In genomic region chr1:192812290-192812689, GRCm38 (mm10) we compare ENCODE assay signal across 23 mouse cellular contexts. TPM values are rescaled to one million over a fixed set of nuclear protein-coding genes. Genes with fewer than 3 reads are reported as not detected.
DNase-seq lines count a peak whose midpoint lies in the region; ATAC-seq and TF ChIP-seq lines count a peak whose summit lies in the region.
"Had no signal": no experiment of that assay in that cellular context is flagged by ENCODE, and none has a peak within 500 bp of the region (broad histone marks: within the 10 kb centered on the region; RNA-seq: fewer than 3 reads in every experiment).

No protein-coding gene starts in this region.

- ATAC-seq in heart, embryonic 16.5 days (replicated peaks; ENCODE audit: extremely low read depth, insufficient read depth, low FRiP score): peak; percentile 60; the same call in 1 of the 2 replicates
- no peak for ATAC-seq in lung, embryonic 14.5 days (ENCODE audit: insufficient read depth)
- peak; percentile 55 for ATAC-seq in intestine, embryonic 15.5 days
- no peak for ATAC-seq in stomach, embryonic 15.5 days (ENCODE audit: insufficient read depth, low FRiP score, low read depth)
- ATAC-seq: forebrain, embryonic 16.5 days; midbrain, embryonic 15.5 days had no signal

- no peaks in the 10 kb centered on the region for H3K27me3 ChIP-seq in heart, embryonic 16.5 days (ENCODE audit: control insufficient read depth, insufficient read depth, low read length)
- no peaks in the 10 kb centered on the region for H3K27me3 ChIP-seq in lung, embryonic 14.5 days (ENCODE audit: insufficient read depth, low read length)
- H3K27me3 ChIP-seq in intestine, embryonic 15.5 days (replicated peaks): no peaks in the 10 kb centered on the region
- H3K27me3 ChIP-seq in stomach, embryonic 15.5 days (replicated peaks): no peaks in the 10 kb centered on the region
- H3K27me3 ChIP-seq: embryonic facial prominence, embryonic 12.5 days; hindbrain, embryonic 13.5 days; lung, embryonic 15.5 days; midbrain, embryonic 15.5 days; neural tube, embryonic 12.5 days had no signal

- no peaks in the 10 kb centered on the region for H3K36me3 ChIP-seq in heart, embryonic 16.5 days (ENCODE audit: control insufficient read depth, insufficient read depth)
- no peaks in the 10 kb centered on the region for H3K36me3 ChIP-seq in lung, embryonic 14.5 days (ENCODE audit: insufficient read depth)
- no peaks in the 10 kb centered on the region for H3K36me3 ChIP-seq in intestine, embryonic 15.5 days
- H3K36me3 ChIP-seq in stomach, embryonic 15.5 days: no peaks in the 10 kb centered on the region
- H3K36me3 ChIP-seq: embryonic facial prominence, embryonic 12.5 days; hindbrain, embryonic 13.5 days; lung, embryonic 15.5 days; midbrain, embryonic 15.5 days; neural tube, embryonic 12.5 days had no signal

- WGBS in heart, embryonic 16.5 days: 62% methylated on average over 5 of the region's 5 CpGs
- whole genome bisulfite sequencing in lung, embryonic 14.5 days: 47% methylated on average over 5 of the region's 5 CpGs
- WGBS in intestine, embryonic 15.5 days: 73% methylated on average over 5 of the region's 5 CpGs
- WGBS in stomach, embryonic 15.5 days: 53% methylated on average over 5 of the region's 5 CpGs

- DNase-seq in heart, adult 11 months: no peak
- peak; percentile 64 for DNase-seq in lung, embryonic 14.5 days
- no peak for DNase-seq in lung, adult 18-20 months
- DNase-seq in spleen, postnatal 10 days (ENCODE audit: low spot score in 2 of 2): no peak
- DNase-seq: adrenal gland, adult 8-10 months; cerebellum, adult 11-12 months; cerebellum, postnatal 10 days; gastrocnemius, postnatal 14 days; heart, adult 18-20 months; heart, postnatal 10 days; retina, postnatal 1 day; right cerebral cortex, postnatal 25 days had no signal

- no peak overlapping the region for H3K4me2 ChIP-seq in heart, embryonic 16.5 days (ENCODE audit: low read depth, low read length)
- no peak overlapping the region for H3K4me2 ChIP-seq in lung, embryonic 14.5 days
- H3K4me2 ChIP-seq in intestine, embryonic 15.5 days (replicated peaks): no peak overlapping the region
- no peak overlapping the region for H3K4me2 ChIP-seq in stomach, embryonic 15.5 days
- H3K4me2 ChIP-seq: embryonic facial prominence, embryonic 12.5 days; hindbrain, embryonic 13.5 days; liver, embryonic 11.5 days; lung, embryonic 15.5 days; midbrain, embryonic 15.5 days; neural tube, embryonic 12.5 days had no signal

- no peaks in the 10 kb centered on the region for H3K9me3 ChIP-seq in heart, embryonic 16.5 days (replicated peaks; ENCODE audit: control insufficient read depth, low read length)
- no peaks in the 10 kb centered on the region for H3K9me3 ChIP-seq in lung, embryonic 14.5 days (ENCODE audit: low read depth, low read length)
- no peaks in the 10 kb centered on the region for H3K9me3 ChIP-seq in intestine, embryonic 15.5 days
- no peaks in the 10 kb centered on the region for H3K9me3 ChIP-seq in stomach, embryonic 15.5 days
- H3K9me3 ChIP-seq: embryonic facial prominence, embryonic 12.5 days; hindbrain, embryonic 13.5 days; lung, embryonic 15.5 days; midbrain, embryonic 15.5 days; neural tube, embryonic 12.5 days had no signal

- H3K27ac ChIP-seq in heart, embryonic 16.5 days (ENCODE audit: low read length): peak overlapping the region; percentile 47
- H3K27ac ChIP-seq in lung, embryonic 14.5 days (ENCODE audit: low read depth): peak overlapping the region; percentile 12; the same call in 1 of the 2 replicates
- H3K27ac ChIP-seq in intestine, embryonic 15.5 days: no peak overlapping the region
- peak overlapping the region; percentile 35; the same call in 1 of the 2 replicates for H3K27ac ChIP-seq in stomach, embryonic 15.5 days
- H3K27ac ChIP-seq: embryonic facial prominence, embryonic 12.5 days; hindbrain, embryonic 13.5 days; lung, embryonic 15.5 days; macrophage; midbrain, embryonic 15.5 days; neural tube, embryonic 12.5 days had no signal

- no peak overlapping the region for H3K9ac ChIP-seq in heart, embryonic 16.5 days (ENCODE audit: low read length)
- H3K9ac ChIP-seq in lung, embryonic 14.5 days: no peak overlapping the region
- no peak overlapping the region for H3K9ac ChIP-seq in intestine, embryonic 15.5 days
- H3K9ac ChIP-seq in stomach, embryonic 15.5 days: no peak overlapping the region
- H3K9ac ChIP-seq: embryonic facial prominence, embryonic 12.5 days; hindbrain, embryonic 13.5 days; lung, embryonic 15.5 days; midbrain, embryonic 15.5 days; neural tube, embryonic 12.5 days had no signal

- peaks cover 4% of the 10 kb centered on the region; the same call in 1 of the 2 replicates for H3K4me1 ChIP-seq in heart, embryonic 16.5 days (ENCODE audit: control insufficient read depth, insufficient read depth, low read length)
- H3K4me1 ChIP-seq in lung, embryonic 14.5 days (ENCODE audit: insufficient read depth): peaks cover 7% of the 10 kb centered on the region
- peaks cover 10% of the 10 kb centered on the region for H3K4me1 ChIP-seq in intestine, embryonic 15.5 days (replicated peaks)
- H3K4me1 ChIP-seq in stomach, embryonic 15.5 days: peaks cover 18% of the 10 kb centered on the region
- H3K4me1 ChIP-seq: midbrain, embryonic 15.5 days; neural tube, embryonic 12.5 days had no signal

- no peak overlapping the region for H3K4me3 ChIP-seq in heart, embryonic 16.5 days (ENCODE audit: low read length)
- H3K4me3 ChIP-seq in lung, embryonic 14.5 days (ENCODE audit: low read depth, low read length): no peak overlapping the region
- no peak overlapping the region for H3K4me3 ChIP-seq in intestine, embryonic 15.5 days (replicated peaks)
- H3K4me3 ChIP-seq in stomach, embryonic 15.5 days (replicated peaks): no peak overlapping the region
- H3K4me3 ChIP-seq: embryonic facial prominence, embryonic 12.5 days; hindbrain, embryonic 13.5 days; lung, embryonic 15.5 days; midbrain, embryonic 15.5 days; neural tube, embryonic 12.5 days had no signal

- TF ChIP-seq CTCF in lung, embryonic 14.5 days (IDR thresholded peaks at IDR 0.05; ENCODE audit: low read depth): no peak

RNA-seq across cellular contexts. Expression of gene Hhat, which starts 41.3 kb away (rescaled TPM):
- polyA plus RNA-seq in heart, embryonic 16.5 days (2015; fragmentation: Nextera tagmentation; extraction: Ambion mirVana): 5.6 and 6.7 TPM in 2 replicates
- polyA plus RNA-seq in lung, embryonic 14.5 days (2014; fragmentation: Nextera tagmentation; extraction: Ambion mirVana): 12.8 and 12.9 TPM in 2 replicates
- 9.2 and 9.7 TPM in 2 replicates for polyA plus RNA-seq in intestine, embryonic 15.5 days (2015; fragmentation: Nextera tagmentation; extraction: Ambion mirVana)
- polyA plus RNA-seq in stomach, embryonic 15.5 days (2015; fragmentation: Nextera tagmentation; extraction: Ambion mirVana): 8.7 and 9.7 TPM in 2 replicates

RNA-seq across cellular contexts. Expression of gene Sertad4, which starts 43.3 kb away (rescaled TPM):
- polyA plus RNA-seq in heart, embryonic 16.5 days (2015; fragmentation: Nextera tagmentation; extraction: Ambion mirVana): 9.4 and 11.5 TPM in 2 replicates
- polyA plus RNA-seq in lung, embryonic 14.5 days (2014; fragmentation: Nextera tagmentation; extraction: Ambion mirVana): 22.8 and 23.5 TPM in 2 replicates
- 12.8 and 14.2 TPM in 2 replicates for polyA plus RNA-seq in intestine, embryonic 15.5 days (2015; fragmentation: Nextera tagmentation; extraction: Ambion mirVana)
- polyA plus RNA-seq in stomach, embryonic 15.5 days (2015; fragmentation: Nextera tagmentation; extraction: Ambion mirVana): 18.4 and 19.3 TPM in 2 replicates
- polyA plus RNA-seq: macrophage had no signal

Comparison
In these comparisons a context has a peak if more than half of its experiments do, and no peak if none do; other contexts are left out.
1. ATAC-seq: peak in heart, embryonic 16.5 days (single experiment) and intestine, embryonic 15.5 days (single experiment); none in lung, embryonic 14.5 days (single experiment) and stomach, embryonic 15.5 days (single experiment).